ENCODE assay signal across 7 mouse cellular contexts in genomic region chr13:51902482-51903285, GRCm38 (mm10). TPM values are rescaled to one million over a fixed set of nuclear protein-coding genes. Genes with fewer than 3 reads are reported as not detected.
DNase-seq lines count a peak whose midpoint lies in the region; ATAC-seq and TF ChIP-seq lines count a peak whose summit lies in the region.

No protein-coding gene starts in this region.

- no peaks in the 10 kb centered on the region for H3K36me3 ChIP-seq in embryonic facial prominence, embryonic 10.5 days (replicated peaks)
- no peaks in the 10 kb centered on the region for H3K36me3 ChIP-seq in intestine, postnatal 0 days (ENCODE audit: control insufficient read depth, insufficient read depth)
- no peaks in the 10 kb centered on the region for H3K36me3 ChIP-seq in midbrain, embryonic 11.5 days (ENCODE audit: control insufficient read depth, insufficient read depth, low read length)
- H3K36me3 ChIP-seq in stomach, postnatal 0 days (ENCODE audit: control insufficient read depth, insufficient read depth, low read length) = no peaks in the 10 kb centered on the region

- no peak for TF ChIP-seq EP300 in stomach, postnatal 0 days (optimal IDR thresholded peaks at IDR 0.05)

- H3K4me3 ChIP-seq in embryonic facial prominence, embryonic 10.5 days = peak overlapping the region; percentile 32; the same call in 1 of the 2 replicates
- H3K4me3 ChIP-seq in intestine, postnatal 0 days (ENCODE audit: low read depth, low read length) = no peak overlapping the region
- H3K4me3 ChIP-seq in midbrain, embryonic 11.5 days (ENCODE audit: low read depth, low read length) = no peak overlapping the region
- 0 out of 2 replicates have a peak overlapping the region, but pooled peaks have one; percentile 4 for H3K4me3 ChIP-seq in stomach, postnatal 0 days (ENCODE audit: low read depth, low read length)

- intact Hi-C loops in left cerebral cortex, postnatal 25 days (cut with DNase I) = no loop called here

- peak overlapping the region; percentile 74 for H3K27ac ChIP-seq in embryonic facial prominence, embryonic 10.5 days (replicated peaks)
- H3K27ac ChIP-seq in intestine, postnatal 0 days (ENCODE audit: low read depth, low read length) = peak overlapping the region; percentile 35; the same call in 1 of the 2 replicates
- peak overlapping the region; percentile 77 for H3K27ac ChIP-seq in midbrain, embryonic 11.5 days (ENCODE audit: low read depth, low read length)
- peak overlapping the region; percentile 88 for H3K27ac ChIP-seq in stomach, postnatal 0 days (replicated peaks)

- peak overlapping the region; percentile 45 for H3K4me2 ChIP-seq in intestine, postnatal 0 days (replicated peaks; ENCODE audit: low read depth)
- peak overlapping the region; percentile 15 for H3K4me2 ChIP-seq in midbrain, embryonic 11.5 days
- H3K4me2 ChIP-seq in stomach, postnatal 0 days (replicated peaks; ENCODE audit: low read depth) = peak overlapping the region; percentile 44

- WGBS in embryonic facial prominence, embryonic 10.5 days = 38% methylated on average over 19 of the region's 19 CpGs
- 40% methylated on average over 19 of the region's 19 CpGs for WGBS in intestine, postnatal 0 days
- 44% methylated on average over 19 of the region's 19 CpGs for WGBS in midbrain, embryonic 11.5 days
- 16% methylated on average over 19 of the region's 19 CpGs for WGBS in stomach, postnatal 0 days

- TF ChIP-seq CTCF in intestine, postnatal 0 days (IDR thresholded peaks at IDR 0.05; ENCODE audit: low read depth) = no peak
- TF ChIP-seq CTCF in stomach, postnatal 0 days (IDR thresholded peaks at IDR 0.05; ENCODE audit: low read depth) = no peak; the same call in 1 of the 2 replicates

- H3K9me3 ChIP-seq in embryonic facial prominence, embryonic 10.5 days = no peaks in the 10 kb centered on the region
- no peaks in the 10 kb centered on the region for H3K9me3 ChIP-seq in intestine, postnatal 0 days (ENCODE audit: control insufficient read depth)
- H3K9me3 ChIP-seq in midbrain, embryonic 11.5 days (ENCODE audit: control insufficient read depth, low read length) = no peaks in the 10 kb centered on the region
- no peaks in the 10 kb centered on the region for H3K9me3 ChIP-seq in stomach, postnatal 0 days (ENCODE audit: control insufficient read depth, low read length)

- peaks cover 36% of the 10 kb centered on the region; the same call in 1 of the 2 replicates for H3K27me3 ChIP-seq in embryonic facial prominence, embryonic 10.5 days (replicated peaks; ENCODE audit: low read depth, poor library complexity, severe bottlenecking)
- H3K27me3 ChIP-seq in intestine, postnatal 0 days (replicated peaks; ENCODE audit: control insufficient read depth, insufficient read depth, low read length) = no peaks in the 10 kb centered on the region
- no peaks in the 10 kb centered on the region; the same call in 1 of the 2 replicates for H3K27me3 ChIP-seq in midbrain, embryonic 11.5 days (ENCODE audit: control insufficient read depth, insufficient read depth, low read length)
- H3K27me3 ChIP-seq in stomach, postnatal 0 days (ENCODE audit: control insufficient read depth, insufficient read depth, low read length) = no peaks in the 10 kb centered on the region

- peak overlapping the region; percentile 45 for H3K9ac ChIP-seq in intestine, postnatal 0 days (ENCODE audit: low read depth, low read length)
- H3K9ac ChIP-seq in midbrain, embryonic 11.5 days (ENCODE audit: low read length) = peak overlapping the region; percentile 24
- peak overlapping the region; percentile 43 for H3K9ac ChIP-seq in stomach, postnatal 0 days (ENCODE audit: low read length)

- DNase-seq in adrenal gland, postnatal 36 days = peak; percentile 92 to 95
- peak; percentile 41 for DNase-seq in embryonic facial prominence, embryonic 10.5 days (ENCODE audit: low spot score)
- peak; percentile 98 for DNase-seq in heart, adult 11 months
- peak; percentile 30 to 62 for DNase-seq in left cerebral cortex, postnatal 25 days (ENCODE audit: low spot score in 2 of 2)
- DNase-seq in midbrain, embryonic 11.5 days (ENCODE audit: low spot score, missing footprints) = peak; percentile 93
- DNase-seq in stomach, postnatal 0 days (ENCODE audit: low spot score) = peak; percentile 63

- ATAC-seq in intestine, postnatal 0 days = no peak
- peak; percentile 54; the same call in 1 of the 2 replicates for ATAC-seq in midbrain, embryonic 11.5 days (ENCODE audit: low FRiP score)
- no peak; the same call in 1 of the 2 replicates for ATAC-seq in stomach, postnatal 0 days (ENCODE audit: low FRiP score, low TSS enrichment)

- peaks cover 38% of the 10 kb centered on the region for H3K4me1 ChIP-seq in embryonic facial prominence, embryonic 10.5 days
- H3K4me1 ChIP-seq in intestine, postnatal 0 days (replicated peaks; ENCODE audit: control insufficient read depth, insufficient read depth, low read length) = 0 out of 2 replicates have a peak, but pooled peaks cover 2% of the 10 kb centered on the region
- H3K4me1 ChIP-seq in midbrain, embryonic 11.5 days (ENCODE audit: control insufficient read depth, insufficient read depth, low read length) = peaks cover 12% of the 10 kb centered on the region
- H3K4me1 ChIP-seq in stomach, postnatal 0 days (replicated peaks; ENCODE audit: control insufficient read depth, insufficient read depth) = peaks cover 12% of the 10 kb centered on the region

RNA-seq across cellular contexts. Expression of gene Gadd45g, which starts 56.2 kb away (rescaled TPM):
- 10 to 100 TPM; 71.8 to 72.5 TPM for total RNA-seq in adrenal gland, postnatal 36 days (2021)
- polyA plus RNA-seq in embryonic facial prominence, embryonic 10.5 days (2016; fragmentation: Nextera tagmentation; extraction: Ambion mirVana) = 61.5 and 75.2 TPM in 2 replicates
- 28.7 and 32.7 TPM in 2 replicates for polyA plus RNA-seq in intestine, postnatal 0 days (2015; fragmentation: Nextera tagmentation; extraction: Ambion mirVana)
- total RNA-seq in left cerebral cortex, postnatal 25 days (2021) = 10 to 100 TPM; 11.6 to 16.9 TPM
- polyA plus RNA-seq in midbrain, embryonic 11.5 days (2014; fragmentation: Nextera tagmentation; extraction: Ambion mirVana) = 252 and 256 TPM in 2 replicates
- 37.1 and 39.1 TPM in 2 replicates for polyA plus RNA-seq in stomach, postnatal 0 days (2015; fragmentation: Nextera tagmentation; extraction: Ambion mirVana)

Comparison
In these comparisons a context has a peak if more than half of its experiments do, and no peak if none do; other contexts are left out.
1. DNase-seq: peak in every context shown above with its lines; median percentile 98 in heart, adult 11 months; 94 in adrenal gland, postnatal 36 days; 93 in midbrain, embryonic 11.5 days; 63 in stomach, postnatal 0 days; 46 in left cerebral cortex, postnatal 25 days; 41 in embryonic facial prominence, embryonic 10.5 days.
2. H3K27ac ChIP-seq: peak in every context shown above with its lines; median percentile 88 in stomach, postnatal 0 days; 77 in midbrain, embryonic 11.5 days; 74 in embryonic facial prominence, embryonic 10.5 days; 35 in intestine, postnatal 0 days.
3. H3K4me3 ChIP-seq: peak in embryonic facial prominence, embryonic 10.5 days (single experiment) and stomach, postnatal 0 days (single experiment); none in intestine, postnatal 0 days (single experiment) and midbrain, embryonic 11.5 days (single experiment).
4. Peak in every context shown above with its lines, with median percentiles within 50 percentile points of each other: H3K4me2 ChIP-seq and H3K9ac ChIP-seq.